Mouse (Mus musculus) cerebellum, adult 11 months (tissue): ENCODE data around the gene Mvb12a.

Experiments
- DNase-seq: peaks from one replicate; pipeline ENCODE4 v3.0.0; 2022

Gene Mvb12a

GRCm38 (mm10) chr8:71566501-71566900 lies 23.8 kb downstream of the Mvb12a start, which contains the start of gene Nxnl1:
TSS of gene Nxnl1 (minus strand) at chr8:71566601.
- DNase-seq: no peak

DNA sequence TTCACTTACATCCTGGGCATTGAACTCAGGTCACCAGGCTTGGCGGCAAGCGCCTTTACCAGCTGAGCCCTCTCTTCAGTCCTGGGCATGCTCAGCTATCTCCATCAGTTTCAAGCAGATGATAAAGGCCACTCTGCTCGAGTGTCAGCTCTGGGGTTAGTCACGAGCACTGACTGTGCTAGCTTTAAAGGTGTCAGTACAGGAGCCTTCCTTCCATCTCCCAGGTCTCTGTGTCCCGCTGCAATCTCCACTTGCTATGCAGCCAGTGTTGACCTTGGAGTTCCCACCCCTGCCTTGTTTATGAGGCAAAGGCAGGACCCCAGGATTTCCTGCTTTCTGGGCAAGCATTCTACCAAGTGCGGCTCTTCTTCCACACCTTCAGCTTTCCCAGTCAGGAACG lies 24.9 kb downstream of the Mvb12a start:
- no peak for DNase-seq

DNA sequence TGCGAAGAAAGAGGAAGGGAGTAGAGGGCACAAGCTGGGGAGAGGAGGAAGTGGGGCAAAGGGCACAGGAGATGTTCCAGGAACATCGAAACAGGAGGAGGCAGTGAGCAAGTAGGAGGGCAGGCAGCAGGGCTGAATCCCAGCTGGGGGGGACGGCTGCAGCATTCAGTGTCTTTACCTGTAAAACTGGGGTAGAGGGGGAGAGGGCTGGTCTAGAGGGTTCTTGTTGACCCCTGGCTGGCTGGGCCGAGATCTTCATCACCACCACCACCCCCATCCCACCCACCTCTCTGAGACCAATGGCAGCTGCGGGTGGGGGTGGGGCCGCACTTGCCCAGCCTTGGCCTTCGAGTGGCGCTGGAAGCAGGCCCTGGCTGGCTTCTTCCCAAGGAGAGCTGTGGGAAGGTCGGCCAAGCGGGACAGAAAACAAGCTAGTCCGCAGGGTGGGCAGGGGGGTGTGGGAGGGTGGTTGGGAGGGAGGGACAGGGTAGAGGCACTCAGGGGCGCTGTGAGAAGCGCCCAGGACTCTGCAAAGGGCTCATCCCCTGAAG lies 25.7 kb downstream of the Mvb12a start, which contains the start of gene Slc27a1:
TSS of gene Slc27a1 (plus strand) at position 496 of the 551 bp plus-strand sequence.
- DNase-seq: peak; percentile 63

- peak; percentile 51 for DNase-seq
Observed at GRCm38 (mm10) chr8:71568941-71569340, 26.2 kb downstream of the Mvb12a start.

- DNase-seq: peak; percentile 96
Observed at GRCm38 (mm10) chr8:71569366-71570290, 26.9 kb downstream of the Mvb12a start.

DNA sequence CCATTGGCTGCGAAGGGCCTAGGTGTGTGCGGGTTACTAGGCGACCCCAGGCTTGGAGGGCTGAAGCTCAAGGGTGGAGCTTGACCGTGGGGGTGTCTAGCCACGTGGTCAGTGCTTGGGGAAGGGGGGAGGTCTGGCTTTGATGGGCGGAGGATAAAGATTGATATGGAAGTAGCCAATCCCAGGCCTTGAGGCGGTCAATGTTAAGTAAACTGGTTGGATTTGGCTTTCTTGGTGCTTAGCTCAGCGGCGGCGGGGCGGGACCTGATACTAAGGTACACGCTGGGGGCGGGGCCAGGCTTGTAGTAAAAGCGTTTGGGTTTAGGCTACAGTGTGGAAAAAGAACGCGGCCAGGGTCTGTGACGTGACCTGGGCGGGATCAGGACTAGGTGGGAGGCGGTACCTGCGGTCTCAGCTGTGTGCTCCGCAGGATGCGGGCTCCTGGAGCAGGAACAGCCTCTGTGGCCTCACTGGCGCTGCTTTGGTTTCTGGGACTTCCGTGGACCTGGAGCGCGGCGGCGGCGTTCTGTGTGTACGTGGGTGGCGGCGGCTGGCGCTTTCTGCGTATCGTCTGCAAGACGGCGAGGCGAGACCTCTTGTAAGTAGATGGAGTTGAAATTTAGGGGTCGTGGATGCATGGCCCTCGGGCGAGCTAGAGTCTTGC lies 27.7 kb downstream of the Mvb12a start:
- peak; percentile 97 for DNase-seq

DNA sequence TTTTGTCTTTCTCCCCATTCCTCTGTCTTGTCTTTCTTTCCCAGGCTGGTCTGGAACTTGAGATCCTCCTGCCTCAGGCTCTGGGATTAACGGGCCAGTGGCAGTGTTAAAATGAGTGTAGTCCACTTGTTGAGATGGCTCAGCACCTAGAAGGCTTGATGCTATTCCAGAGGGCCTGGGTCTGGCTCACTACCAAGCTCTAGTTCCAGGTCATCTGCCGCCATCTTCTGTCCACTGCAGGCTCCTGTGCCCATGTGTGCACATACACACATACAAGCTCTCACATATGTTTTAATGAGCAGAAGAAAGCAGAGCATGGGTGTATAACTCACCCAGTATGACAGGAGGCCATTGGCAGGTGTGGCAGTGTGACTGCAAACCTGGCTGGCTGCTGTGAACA lies 29.4 kb downstream of the Mvb12a start:
- DNase-seq: no peak

DNA sequence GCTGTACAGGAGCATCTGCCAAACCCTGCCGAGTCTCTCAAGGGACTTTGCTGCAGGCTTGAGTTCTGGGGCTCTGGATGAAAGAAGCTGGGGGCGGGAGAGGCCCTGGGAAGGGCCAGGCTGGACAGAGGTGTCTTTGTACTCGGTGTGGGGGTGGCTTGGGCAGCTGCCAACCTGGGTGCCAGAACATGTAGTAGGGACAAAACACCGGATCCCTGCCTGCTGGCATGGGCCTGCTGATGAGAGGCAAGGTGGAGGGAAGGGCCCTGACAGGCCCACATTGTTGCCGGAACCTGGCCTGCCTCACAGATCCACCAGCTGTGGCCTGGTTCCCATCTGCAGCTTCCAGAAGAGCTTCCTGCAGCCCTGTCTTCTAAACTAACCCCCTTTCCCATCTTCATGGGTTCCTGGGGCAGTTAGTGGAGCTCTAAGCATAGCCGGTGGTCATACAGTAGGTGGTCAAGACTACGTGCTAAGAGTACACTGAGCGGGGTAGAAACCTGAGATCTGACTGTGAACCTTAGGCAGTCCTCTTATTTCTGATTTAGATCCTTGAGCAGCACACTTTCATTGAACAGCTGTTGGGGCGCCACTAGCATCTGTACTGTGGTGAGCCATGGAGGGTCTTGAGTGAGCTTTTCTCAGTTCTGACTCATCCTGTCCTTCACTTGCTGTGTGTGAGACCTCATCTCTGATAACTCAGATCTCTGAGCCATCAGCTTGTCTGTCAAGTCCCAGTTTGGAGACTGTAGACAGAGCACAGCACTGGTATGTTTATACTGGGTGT lies 30.3 kb downstream of the Mvb12a start:
- DNase-seq: peak; percentile 64

GRCm38 (mm10) chr8:71574426-71574825 lies 31.7 kb downstream of the Mvb12a start:
- no peak for DNase-seq

DNA sequence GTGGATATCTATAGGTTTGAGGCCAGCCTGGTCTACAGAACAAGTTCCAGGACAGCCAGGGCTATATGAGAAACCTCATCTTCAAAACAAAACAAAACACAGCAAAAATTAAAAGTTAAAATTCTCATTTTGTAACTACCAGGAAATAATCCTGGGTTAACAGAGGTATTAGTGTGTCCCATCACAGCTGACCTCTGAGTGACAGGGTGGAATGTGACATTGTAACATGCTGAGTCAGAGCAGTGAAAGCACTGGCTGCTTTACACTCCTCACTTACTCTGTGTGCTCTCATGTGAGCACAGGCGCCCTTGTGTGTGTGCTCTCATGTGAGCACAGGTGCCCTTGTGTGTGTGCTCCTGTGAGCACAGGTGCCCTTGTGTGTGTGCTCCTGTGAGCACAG lies 32.3 kb downstream of the Mvb12a start:
- no peak for DNase-seq

DNA sequence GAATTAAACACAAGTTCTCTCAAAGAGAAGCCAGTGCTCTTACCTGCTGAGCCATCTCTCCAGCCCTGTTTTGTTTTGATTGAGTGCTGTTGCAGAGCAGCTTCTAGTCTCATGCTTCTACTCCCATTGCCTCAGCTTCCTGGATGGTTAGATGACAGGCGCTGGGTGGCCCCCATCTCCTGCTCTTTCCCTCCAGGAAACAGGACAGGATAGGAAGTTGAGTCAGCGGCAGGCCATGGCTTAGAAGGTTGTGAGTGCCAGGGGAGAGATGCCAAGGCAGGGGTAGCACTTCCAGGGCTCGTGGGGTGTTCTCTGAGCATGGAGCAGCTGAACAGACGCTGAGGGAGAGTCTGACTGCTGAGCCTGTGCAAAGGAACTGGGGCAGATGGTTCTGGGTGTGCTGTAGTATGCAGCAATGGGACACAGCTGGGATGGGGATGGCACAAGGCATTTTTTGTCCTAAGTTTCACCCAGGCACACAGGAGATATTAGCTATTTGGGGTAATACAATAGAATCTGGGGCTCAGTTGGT lies 35.2 kb downstream of the Mvb12a start:
- no peak for DNase-seq

DNA sequence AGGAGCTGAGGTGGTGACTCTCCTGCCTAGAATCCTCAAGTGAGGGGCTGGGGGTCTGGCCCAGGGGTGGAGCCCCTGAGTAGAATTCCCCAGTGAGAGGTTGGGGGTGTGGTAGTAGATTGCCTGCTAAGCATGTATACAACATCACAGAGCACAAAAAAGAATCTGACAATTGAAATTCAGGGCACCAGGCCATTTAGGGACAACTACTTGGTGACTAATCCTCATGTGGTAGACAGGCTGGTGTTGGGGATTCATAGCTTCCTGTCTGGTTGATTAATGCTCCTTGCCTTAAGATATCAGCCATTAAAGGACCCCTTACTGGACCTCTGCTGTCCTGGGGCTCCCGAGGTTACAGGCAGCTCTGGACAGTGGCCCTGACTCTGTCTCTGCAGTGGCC lies 36.3 kb downstream of the Mvb12a start:
- no peak for DNase-seq

DNA sequence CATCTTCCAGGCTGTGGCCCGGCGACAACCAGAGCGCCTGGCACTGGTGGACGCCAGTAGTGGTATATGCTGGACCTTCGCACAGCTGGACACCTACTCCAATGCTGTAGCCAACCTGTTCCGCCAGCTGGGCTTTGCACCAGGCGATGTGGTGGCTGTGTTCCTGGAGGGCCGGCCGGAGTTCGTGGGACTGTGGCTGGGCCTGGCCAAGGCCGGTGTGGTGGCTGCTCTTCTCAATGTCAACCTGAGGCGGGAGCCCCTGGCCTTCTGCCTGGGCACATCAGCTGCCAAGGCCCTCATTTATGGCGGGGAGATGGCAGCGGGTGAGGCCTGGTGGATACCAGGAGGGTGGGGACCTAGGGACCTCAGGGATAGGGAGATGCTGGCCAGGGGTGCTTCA lies 36.8 kb downstream of the Mvb12a start:
- DNase-seq: no peak

DNA sequence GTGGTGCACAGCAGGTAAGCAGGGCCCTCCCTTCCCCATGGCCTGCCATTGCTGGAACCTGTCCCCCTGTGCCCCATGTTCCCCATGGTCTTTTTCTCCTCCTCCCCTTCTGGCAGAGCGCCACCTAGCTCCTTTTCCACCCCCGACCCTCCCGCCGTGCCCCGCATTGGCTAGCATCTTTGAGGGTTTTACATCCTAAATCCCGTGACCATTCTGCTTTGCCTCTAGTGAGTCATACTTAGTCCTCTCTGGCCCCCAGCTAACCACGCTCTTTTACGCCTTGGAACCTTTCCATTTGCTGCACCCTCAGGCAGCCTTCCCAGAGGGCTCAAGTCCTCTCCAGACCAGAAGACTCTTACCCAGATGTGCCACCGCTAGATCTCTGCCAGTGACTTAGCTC lies 37.5 kb downstream of the Mvb12a start:
- no peak for DNase-seq

DNA sequence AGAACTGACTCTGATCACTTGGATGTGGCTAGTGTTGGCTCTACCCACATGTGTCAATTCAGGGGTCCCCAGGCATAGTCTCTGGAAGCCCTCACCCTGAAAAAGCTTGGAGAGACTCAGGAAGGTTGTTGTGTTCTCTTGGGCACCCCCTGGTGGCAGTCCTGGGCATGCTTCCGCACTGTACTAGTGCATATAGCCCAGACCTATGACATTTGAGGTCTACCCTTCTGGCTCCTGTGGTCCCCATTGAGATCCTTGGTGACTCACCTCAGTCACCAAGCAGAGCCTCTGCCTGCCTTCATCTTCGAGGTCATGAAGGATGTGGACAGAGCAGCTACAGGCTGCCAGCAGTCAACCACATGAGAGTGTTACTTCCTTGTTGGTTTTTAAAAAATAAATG lies 44.2 kb downstream of the Mvb12a start:
- DNase-seq: no peak

DNA sequence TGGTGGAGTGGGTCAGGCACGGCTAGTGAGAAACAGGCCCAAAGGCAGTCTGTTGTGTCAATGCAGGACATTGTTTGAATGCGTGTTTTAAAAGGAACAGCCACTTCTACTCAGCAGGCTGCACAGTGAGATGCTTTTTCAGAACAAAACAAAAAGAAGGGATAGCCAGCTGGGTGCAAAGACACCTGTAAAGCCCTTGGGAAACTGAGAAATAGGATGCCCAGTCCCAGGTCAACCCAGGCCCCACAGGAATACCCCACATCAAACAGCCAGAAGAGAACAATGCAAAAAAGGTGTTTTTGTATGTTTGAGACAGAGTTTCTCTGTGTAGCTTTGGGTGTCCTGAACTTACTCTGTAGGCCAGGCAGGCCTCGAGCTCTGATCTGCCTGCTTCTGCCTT lies 46.0 kb downstream of the Mvb12a start:
- no peak for DNase-seq

DNA sequence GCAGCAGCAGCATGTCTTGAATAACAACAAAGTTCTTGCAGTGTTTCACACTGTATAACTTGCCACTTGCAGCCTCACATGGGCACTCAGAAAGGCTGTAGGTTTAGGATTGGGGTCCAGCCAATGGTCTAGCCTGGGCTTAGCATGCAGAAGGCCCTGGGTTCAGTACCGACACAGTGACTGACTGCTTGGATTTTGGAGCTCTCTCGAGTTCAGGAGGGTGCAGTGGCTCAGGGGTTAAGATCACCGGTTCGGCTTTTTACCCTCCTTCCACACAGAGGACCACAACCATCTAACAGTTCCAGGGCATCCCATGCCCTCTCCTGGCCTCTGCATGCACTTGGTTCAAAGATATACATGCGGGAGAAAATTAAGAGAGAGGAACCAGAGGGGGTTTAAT lies 48.3 kb downstream of the Mvb12a start:
- no peak for DNase-seq

DNA sequence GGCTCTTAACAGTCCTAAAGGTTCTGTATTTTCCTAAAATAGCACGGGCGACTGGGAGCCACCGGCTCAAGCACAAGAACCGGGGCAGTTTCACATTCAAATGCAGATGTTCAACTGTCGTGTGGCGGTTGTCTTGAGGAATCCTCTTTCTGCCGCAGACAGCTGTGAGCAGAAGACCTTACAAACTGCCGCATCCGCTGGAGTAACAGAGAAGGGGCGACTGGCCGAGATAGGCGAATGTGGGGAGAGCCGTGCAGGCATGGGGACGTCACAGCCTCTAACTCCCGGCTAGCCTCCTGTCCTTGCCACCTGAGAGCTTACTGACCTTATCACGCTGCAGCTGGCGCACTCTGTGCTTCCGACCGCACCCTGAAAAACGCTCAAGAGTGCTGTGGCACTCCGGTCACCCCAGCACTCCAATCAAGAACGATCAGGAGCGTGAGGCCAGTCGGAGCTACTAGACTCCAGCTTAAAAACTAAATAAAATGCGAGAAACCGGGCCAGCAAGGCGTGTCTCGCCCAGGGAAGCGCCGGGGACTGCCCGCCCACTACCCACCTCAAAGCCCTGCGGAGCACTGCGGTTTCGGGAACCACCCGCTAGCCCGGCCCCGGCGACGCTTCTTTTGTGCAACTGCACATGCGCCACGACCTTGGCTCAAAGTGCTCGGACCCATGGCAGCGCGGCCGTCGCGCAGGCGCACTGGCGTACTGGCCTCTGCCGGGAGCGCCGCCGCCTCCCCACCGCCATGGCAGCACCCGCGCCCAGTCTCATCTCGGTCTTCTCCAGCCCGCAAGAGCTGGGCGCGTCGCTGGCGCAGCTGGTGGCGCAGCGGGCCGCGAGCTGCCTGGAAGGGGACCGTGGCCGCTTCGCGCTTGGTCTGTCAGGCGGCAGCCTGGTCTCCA lies 49.0 kb downstream of the Mvb12a start, which contains the start of gene Pgls:
TSS of gene Pgls (plus strand) at position 706 of the 903 bp plus-strand sequence.
- peak; percentile 96 for DNase-seq

- DNase-seq: peak; percentile 89
Observed at GRCm38 (mm10) chr8:71592374-71593170, 49.9 kb downstream of the Mvb12a start.

DNA sequence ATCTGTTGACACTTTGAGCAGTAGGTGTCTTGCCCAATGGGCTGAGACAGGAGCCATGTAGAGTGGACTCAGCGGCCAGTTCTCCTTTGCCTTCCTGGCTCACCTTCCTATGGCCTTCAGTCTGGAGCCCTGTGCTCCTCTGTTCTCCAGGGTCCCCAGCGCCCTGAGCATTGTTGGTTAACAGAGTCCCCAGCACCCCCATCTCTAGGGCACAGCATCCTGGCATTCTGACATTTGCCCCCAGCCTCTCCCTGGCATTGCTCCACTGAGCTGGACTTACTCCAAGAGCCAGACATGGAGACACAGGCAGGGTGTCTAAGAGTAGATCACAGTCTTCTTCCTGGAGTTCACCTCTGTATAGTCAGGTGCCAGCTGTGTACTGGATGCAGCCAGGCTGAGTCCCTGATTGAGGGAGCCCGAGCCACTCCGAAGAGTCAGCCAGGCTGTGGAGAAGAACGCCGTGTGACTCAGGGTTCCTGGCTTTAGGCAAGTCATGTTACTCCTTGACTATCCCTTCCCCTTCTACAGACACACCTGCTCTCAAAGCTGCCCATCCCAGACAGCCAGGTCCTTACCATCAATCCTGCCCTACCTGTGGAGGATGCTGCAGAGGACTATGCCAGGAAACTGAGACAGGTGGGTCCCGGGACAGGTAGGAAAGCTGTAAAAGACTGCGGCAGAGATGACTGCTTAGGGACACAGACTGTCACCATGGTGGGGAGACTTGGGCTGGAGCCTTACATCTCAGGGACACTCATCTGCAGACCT lies 51.0 kb downstream of the Mvb12a start:
- DNase-seq: no peak
